Mouse (Mus musculus) C2C12 (cell line): Measurements from ENCODE around the gene Ccdc93.

ENCODE experiments used
- CEBPB ChIP-seq: IDR thresholded peaks from one replicate; pipeline ENCODE4 v1.6.1; 2011; ENCODE audit warnings: low read depth, mild to moderate bottlenecking, control low read depth, moderate library complexity
- CTCF ChIP-seq: IDR thresholded peaks from one replicate; pipeline ENCODE4 v1.5.1; 2011; ENCODE audit not compliant: control insufficient read depth, insufficient read depth, insufficient read length
- MAX ChIP-seq: IDR thresholded peaks from one replicate; pipeline ENCODE4 v1.6.1; 2011; ENCODE audit warnings: mild to moderate bottlenecking, control low read depth
- MYOD1 ChIP-seq: IDR thresholded peaks from one replicate; pipeline ENCODE4 v1.6.1; 2011; ENCODE audit warnings: low read depth; ENCODE audit not compliant: control insufficient read depth, insufficient read length
- USF1 ChIP-seq: IDR thresholded peaks from one replicate; pipeline ENCODE4 v1.6.1; 2011; ENCODE audit warnings: low read depth, mild to moderate bottlenecking, control low read depth, moderate library complexity

DNA sequence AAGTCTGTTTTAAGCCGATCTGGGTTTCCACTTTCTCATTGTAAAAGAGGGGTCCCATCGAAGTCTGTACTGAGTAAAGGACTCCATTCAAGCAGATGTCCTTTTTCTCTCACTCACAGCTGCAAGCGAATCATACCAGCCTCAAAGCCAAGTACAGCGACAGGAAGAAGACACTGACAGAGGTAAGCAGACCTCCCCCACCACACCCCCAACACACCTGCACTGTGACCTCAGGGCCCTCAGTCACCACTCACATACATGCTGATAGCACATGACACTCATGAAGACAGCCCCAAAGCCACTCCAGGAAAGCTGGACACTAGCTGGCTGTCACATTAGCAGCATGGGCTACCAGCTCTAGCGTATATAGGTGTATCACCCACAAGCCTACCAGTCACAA lies 46.9 kb downstream of the Ccdc93 start:
- TF ChIP-seq CTCF (no peak), MAX (no peak), MYOD1 (no peak), USF1 (no peak), CEBPB (no peak)
